Mouse (Mus musculus) left cerebral cortex, adult 2 months (tissue): ENCODE data around the gene Higd1b. TPM values are rescaled to one million over a fixed set of nuclear protein-coding genes. Genes with fewer than 3 reads are reported as not detected.

Experiments
- DNase-seq, 2 experiments: peaks; one replicate each; pipeline ENCODE4 v3.0.0; 2021 to 2022; ENCODE audit warnings: low spot score in 2 of 2, mixed read lengths in 1 of 2; ENCODE audit errors: extremely low spot score in 1 of 2
- H3K27ac ChIP-seq: fragments of 200-600 bp; 2 replicates; pipeline ENCODE4 v1.8.1; 2022
- H3K4me3 ChIP-seq: fragments of 200-600 bp; 2 replicates; pipeline ENCODE4 v1.8.1; 2022
- CTCF ChIP-seq: fragments of 200-600 bp; IDR thresholded peaks from 2 replicates; pipeline ENCODE4 v1.8.1; 2022; ENCODE audit warnings: antibody characterized with exemption, mild to moderate bottlenecking, moderate library complexity
- intact Hi-C: fragments of 180-260 bp; cut with DNase I; formaldehyde crosslinking; loops from one replicate; pipeline ENCODE4 v1.15.1; 2025
- total RNA-seq, 2 experiments: library from RNA; stranded (reverse); gene quantifications; 2 replicates each; pipeline ENCODE4 v1.2.3; 2021

Gene Higd1b
- total RNA-seq, 2 experiments from 2014 or later: 6.1 to 8.1 TPM

GRCm38 (mm10) chr11:102851883-102852282 lies 16.2 kb downstream of the Higd1b start:
- H3K4me3 ChIP-seq: no peak overlapping the region
- peak; percentile 62 for TF ChIP-seq CTCF
- peak in 1 of 2 experiments; percentile 28 for DNase-seq
- intact Hi-C loops: loop anchor here (2.0 kb wide), 1 partner anchor 77 kb away; no protein-coding TSS in a partner anchor
- H3K27ac ChIP-seq: no peak overlapping the region

GRCm38 (mm10) chr11:102853760-102854159 lies 18.1 kb downstream of the Higd1b start:
- Histone ChIP-seq H3K27ac (no peak overlapping the region), H3K4me3 (no peak overlapping the region)
- peak; percentile 50 for TF ChIP-seq CTCF
- DNase-seq: no peak
- intact Hi-C loops: no loop called here

GRCm38 (mm10) chr11:102855941-102856340 lies 20.3 kb downstream of the Higd1b start:
- TF ChIP-seq CTCF: no peak
- no peak for DNase-seq
- Histone ChIP-seq H3K27ac (no peak overlapping the region), H3K4me3 (no peak overlapping the region)
- intact Hi-C loops: no loop called here

- TF ChIP-seq CTCF: no peak
- no peak overlapping the region for H3K4me3 ChIP-seq
- intact Hi-C loops: no loop called here
Measured at GRCm38 (mm10) chr11:102858951-102859350, 23.3 kb downstream of the Higd1b start.

GRCm38 (mm10) chr11:102859933-102860332 lies 24.3 kb downstream of the Higd1b start:
- no peak overlapping the region for H3K4me3 ChIP-seq
- DNase-seq: no peak
- no peak for TF ChIP-seq CTCF
- peak overlapping the region; percentile 34 for H3K27ac ChIP-seq
- intact Hi-C loops: no loop called here

More at GRCm38 (mm10) chr11:102858951-102859350, 23.3 kb downstream of the Higd1b start:
- no peak for DNase-seq
- H3K27ac ChIP-seq: no peak overlapping the region

GRCm38 (mm10) chr11:102864272-102864671 lies 28.6 kb downstream of the Higd1b start:
- Histone ChIP-seq H3K4me3 (no peak overlapping the region), H3K27ac (no peak overlapping the region)
- peak; percentile 78 for TF ChIP-seq CTCF
- intact Hi-C loops: loop anchor here (1.0 kb wide), 2 partner anchors 90 to 125 kb away; no protein-coding TSS in a partner anchor
- DNase-seq: peak; percentile 62 to 63

GRCm38 (mm10) chr11:102874801-102875334 lies 39.2 kb downstream of the Higd1b start:
- DNase-seq: peak in 1 of 2 experiments; percentile 48
- TF ChIP-seq CTCF: no peak
- Histone ChIP-seq H3K27ac (peak overlapping the region; percentile 92), H3K4me3 (no peak overlapping the region)
- intact Hi-C loops: no loop called here

- intact Hi-C loops: no loop called here
- no peak for TF ChIP-seq CTCF
- H3K4me3 ChIP-seq: no peak overlapping the region; the same call in 1 of the 2 replicates
- no peak overlapping the region for H3K27ac ChIP-seq
- no peak for DNase-seq
Measured at GRCm38 (mm10) chr11:102879558-102879957, 43.9 kb downstream of the Higd1b start.

- Histone ChIP-seq H3K27ac (peak within 1 kb of the TSS; percentile 100), H3K4me3 (peak within 1 kb of the TSS; percentile 74)
- DNase-seq: peak; percentile 91 to 92
- no peak; the same call in 1 of the 2 replicates for TF ChIP-seq CTCF
- intact Hi-C loops: no loop called here
Measured at GRCm38 (mm10) chr11:102880585-102881313, 45.1 kb downstream of the Higd1b start, which contains the start of the genes Eftud2 and Ccdc103. Eftud2 (minus strand) TSS chr11:102880985. Ccdc103 (plus strand) TSS chr11:102881204.

GRCm38 (mm10) chr11:102881314-102882198 lies 45.9 kb downstream of the Higd1b start:
- Histone ChIP-seq H3K27ac (peak overlapping the region; percentile 100), H3K4me3 (peak overlapping the region; percentile 74)
- DNase-seq: no peak
- intact Hi-C loops: no loop called here
- TF ChIP-seq CTCF: no peak

GRCm38 (mm10) chr11:102884616-102885219 lies 49.1 kb downstream of the Higd1b start, which contains the start of gene Fam187a:
Fam187a (plus strand) TSS chr11:102885169.
- intact Hi-C loops: no loop called here
- TF ChIP-seq CTCF: no peak
- Histone ChIP-seq H3K4me3 (no peak within 1 kb of the TSS), H3K27ac (no peak within 1 kb of the TSS; the same call in 1 of the 2 replicates)
- DNase-seq: no peak
